Mouse (Mus musculus): ENCODE measurements around the gene Cyp26c1.

GRCm38 (mm10) chr19:37735426-37735825 lies 50.0 kb downstream of the Cyp26c1 start:
- TF ChIP-seq CTCF (IDR thresholded peaks at IDR 0.05; ENCODE audit: borderline replicate concordance, extremely low read depth, insufficient read depth, insufficient read length) = no peak
- no peak for TF ChIP-seq POLR2A (IDR thresholded peaks at IDR 0.05; ENCODE audit: borderline replicate concordance, extremely low read depth, insufficient read depth, insufficient read length, poor library complexity, severe bottlenecking)

Data from brain, embryonic 14.5 days (tissue).